Mouse (Mus musculus): ENCODE data around the gene Etv5.

The Etv5 gene

GRCm38 (mm10) chr16:22348478-22349270 is 90.8 kb downstream of the Etv5 start:
- in situ Hi-C loops (cut with MseI, MboI): no loop called here

- in situ Hi-C loops (cut with MseI, MboI): no loop called here
Measured at GRCm38 (mm10) chr16:22348014-22348413, 91.5 kb downstream of the Etv5 start.

DNA sequence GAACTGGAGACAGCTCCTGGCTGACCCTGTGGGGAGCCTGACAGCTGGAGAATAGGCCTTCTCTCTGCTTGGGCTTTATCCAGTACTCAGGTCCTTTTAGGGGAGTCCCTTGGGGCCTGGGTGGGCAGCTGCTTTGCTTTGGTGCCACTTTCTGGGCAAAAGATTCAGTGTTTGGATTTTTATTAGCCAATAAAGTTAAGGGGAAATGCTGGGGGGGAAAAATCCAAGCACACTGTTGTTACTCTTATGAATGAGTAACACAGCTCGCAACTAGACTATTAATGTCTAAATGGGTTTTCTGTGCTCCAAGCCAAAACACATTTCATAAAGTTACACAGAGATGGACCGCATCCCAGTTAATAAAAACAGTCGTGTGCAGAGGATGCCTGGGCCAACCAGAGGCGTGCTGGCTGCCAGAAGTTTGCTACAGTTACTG is 98.3 kb downstream of the Etv5 start:
- in situ Hi-C loops (cut with MseI, MboI): no loop called here

DNA sequence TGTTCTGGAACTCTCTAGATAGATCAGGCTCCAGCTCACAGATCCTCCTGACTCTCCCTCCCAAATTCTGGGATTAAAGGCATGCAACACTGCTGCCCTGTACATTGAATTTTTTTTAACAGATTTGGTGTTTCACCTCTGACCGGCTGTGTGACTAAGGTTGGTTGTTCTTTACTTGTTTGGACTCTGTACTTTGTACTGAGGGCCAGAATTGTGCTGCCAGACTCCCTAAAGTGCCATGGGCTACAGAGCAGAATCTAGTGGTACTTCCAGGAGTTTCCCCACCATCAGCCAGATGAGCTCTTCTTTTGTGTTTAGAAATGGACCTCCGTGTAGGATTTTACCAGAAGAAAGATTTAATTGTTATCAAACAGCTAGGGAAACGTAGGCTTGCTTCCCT is 103.7 kb downstream of the Etv5 start:
- in situ Hi-C loops (cut with MseI, MboI): no loop called here

Measured in mouse trophoblast stem cell (cell line).